ENCODE assay signal across 18 mouse cellular contexts in genomic region chr8:89185314-89185713, GRCm38 (mm10).
A peak's percentile ranks its signal among the peaks of the same experiment; 100 is the strongest.
DNase-seq lines count a peak whose midpoint lies in the region; ATAC-seq and TF ChIP-seq lines count a peak whose summit lies in the region.
"Had no signal": no experiment of that assay in that cellular context is flagged by ENCODE, and none has a peak within 500 bp of the region (broad histone marks: within the 10 kb centered on the region; RNA-seq: fewer than 3 reads in every experiment).

No protein-coding gene starts in this region.

- 0 out of 2 replicates have a peak, but pooled peaks cover 8% of the 10 kb centered on the region for H3K4me1 ChIP-seq in limb, embryonic 13.5 days
- 0 out of 2 replicates have a peak, but pooled peaks cover 2% of the 10 kb centered on the region for H3K4me1 ChIP-seq in forebrain, embryonic 10.5 days
- H3K4me1 ChIP-seq: liver, embryonic 13.5 days; midbrain, embryonic 15.5 days had no signal

- ATAC-seq in limb, embryonic 13.5 days (ENCODE audit: low FRiP score, low read depth), result no peak
- ATAC-seq: forebrain, embryonic 14.5 days; midbrain, embryonic 15.5 days had no signal

- TF ChIP-seq CTCF in brain, embryonic 14.5 days (IDR thresholded peaks at IDR 0.05; ENCODE audit: borderline replicate concordance, extremely low read depth, insufficient read depth, insufficient read length), result no peak

- WGBS in limb, embryonic 13.5 days, result 16% methylated on average over 17 of the region's 17 CpGs
- WGBS in forebrain, embryonic 10.5 days, result 73% methylated on average over 17 of the region's 17 CpGs

- no peak overlapping the region for H3K4me3 ChIP-seq in limb, embryonic 13.5 days
- no peak overlapping the region for H3K4me3 ChIP-seq in forebrain, embryonic 10.5 days
- H3K4me3 ChIP-seq: liver, embryonic 13.5 days; midbrain, embryonic 15.5 days had no signal

- no peak overlapping the region for H3K27ac ChIP-seq in limb, embryonic 13.5 days
- no peak overlapping the region for H3K27ac ChIP-seq in forebrain, embryonic 10.5 days
- H3K27ac ChIP-seq: liver, embryonic 13.5 days; midbrain, embryonic 15.5 days had no signal

- H3K4me2 ChIP-seq in limb, embryonic 13.5 days (replicated peaks), result peak overlapping the region; percentile 11; the same call in 1 of the 2 replicates
- H3K4me2 ChIP-seq: heart, embryonic 11.5 days; liver, embryonic 13.5 days; midbrain, embryonic 15.5 days had no signal

- DNase-seq in kidney, postnatal 10 days, result peak; percentile 15
- no peak for DNase-seq in kidney, postnatal 36 days
- DNase-seq in brain, embryonic 14.5 days (ENCODE audit: low read depth), result peak; percentile 40
- DNase-seq in embryo, embryonic 10 days (ENCODE audit: low spot score), result peak; percentile 28
- no peak for DNase-seq in forebrain, embryonic 10.5 days (ENCODE audit: extremely low spot score, low spot score)
- DNase-seq in spleen, adult 18-20 months, result no peak
- no peak for DNase-seq in ovary, postnatal 36 days (ENCODE audit: low spot score)
- DNase-seq: cerebellum, adult 9-10 months; gastrocnemius, postnatal 36 days; heart, postnatal 14 days; layer of hippocampus, postnatal 36 days; liver, embryonic 13.5 days; retina, postnatal 1 day; thymus, adult 18-20 months had no signal

- TF ChIP-seq POLR2A in brain, embryonic 14.5 days (IDR thresholded peaks at IDR 0.05; ENCODE audit: borderline replicate concordance, extremely low read depth, insufficient read depth, insufficient read length, poor library complexity, severe bottlenecking), result no peak

- no peaks in the 10 kb centered on the region for H3K36me3 ChIP-seq in limb, embryonic 13.5 days
- H3K36me3 ChIP-seq in forebrain, embryonic 10.5 days (replicated peaks), result no peaks in the 10 kb centered on the region
- H3K36me3 ChIP-seq: liver, embryonic 13.5 days; midbrain, embryonic 15.5 days had no signal

- 0 out of 2 replicates have a peak, but pooled peaks cover 5% of the 10 kb centered on the region for H3K27me3 ChIP-seq in limb, embryonic 13.5 days
- H3K27me3 ChIP-seq in forebrain, embryonic 10.5 days (ENCODE audit: poor library complexity, severe bottlenecking), result no peaks in the 10 kb centered on the region
- H3K27me3 ChIP-seq: liver, embryonic 13.5 days; midbrain, embryonic 15.5 days had no signal

- no peak overlapping the region for H3K9ac ChIP-seq in limb, embryonic 13.5 days
- H3K9ac ChIP-seq: liver, embryonic 13.5 days; midbrain, embryonic 15.5 days had no signal

- H3K9me3 ChIP-seq in limb, embryonic 13.5 days, result no peaks in the 10 kb centered on the region
- H3K9me3 ChIP-seq in forebrain, embryonic 10.5 days, result no peaks in the 10 kb centered on the region
- H3K9me3 ChIP-seq: liver, embryonic 13.5 days; midbrain, embryonic 15.5 days had no signal

Comparison
In these comparisons a context has a peak if more than half of its experiments do, and no peak if none do; other contexts are left out.
1. DNase-seq: peak in kidney, postnatal 10 days (single experiment), brain, embryonic 14.5 days (single experiment) and embryo, embryonic 10 days (single experiment); none in kidney, postnatal 36 days (0 of 2), forebrain, embryonic 10.5 days (single experiment), spleen, adult 18-20 months (0 of 2) and ovary, postnatal 36 days (single experiment).